Mouse (Mus musculus) kidney, embryonic 14.5 days (tissue): ENCODE results near the gene Slc13a1. TPM values are rescaled to one million over a fixed set of nuclear protein-coding genes. Genes with fewer than 3 reads are reported as not detected.
"Not testable (repeated sequence)": the region's sequence is repeated elsewhere in the genome, so short reads cannot be mapped to it uniquely, and the experiment has no call there.

Experiments used
- ATAC-seq: fragments of 200-750 bp; cut with Nextera tagmentation; 2 replicates; pipeline ENCODE4 v1.8.0; 2017; ENCODE audit warnings: moderate number of reproducible peaks, mild to moderate bottlenecking, moderate TSS enrichment, moderate library complexity; ENCODE audit not compliant: low FRiP score, low TSS enrichment
- H3K27ac ChIP-seq: fragments of 300-500 bp; sonication (generic); 2 replicates; pipeline ENCODE4 v1.5.1; 2014; ENCODE audit warnings: low read depth, mild to moderate bottlenecking, low read length, moderate library complexity, mixed read lengths
- H3K27me3 ChIP-seq: fragments of 300-500 bp; sonication (generic); 2 replicates; pipeline ENCODE4 v1.6.1; 2014; ENCODE audit warnings: mild to moderate bottlenecking, low read length; ENCODE audit not compliant: control insufficient read depth, insufficient read depth
- H3K36me3 ChIP-seq: fragments of 300-500 bp; sonication (generic); 2 replicates; pipeline ENCODE4 v1.6.1; 2014; ENCODE audit warnings: low read length, mixed read lengths; ENCODE audit not compliant: control insufficient read depth, insufficient read depth
- H3K4me1 ChIP-seq: fragments of 300-500 bp; sonication (generic); 2 replicates; pipeline ENCODE4 v1.6.1; 2014; ENCODE audit warnings: low read length, mixed read lengths; ENCODE audit not compliant: control insufficient read depth, insufficient read depth
- H3K4me2 ChIP-seq: fragments of 300-500 bp; sonication (generic); replicated peaks from 2 replicates; pipeline ENCODE4 v1.6.1; 2014; ENCODE audit warnings: low read depth, mild to moderate bottlenecking, low read length
- H3K4me3 ChIP-seq: fragments of 300-500 bp; sonication (generic); 2 replicates; pipeline ENCODE4 v1.5.1; 2014; ENCODE audit warnings: mild to moderate bottlenecking, low read length
- H3K9ac ChIP-seq: fragments of 300-500 bp; sonication (generic); 2 replicates; pipeline ENCODE4 v1.6.1; 2014; ENCODE audit warnings: low read depth, mild to moderate bottlenecking, low read length, moderate library complexity
- H3K9me3 ChIP-seq: fragments of 300-500 bp; sonication (generic); 2 replicates; pipeline ENCODE4 v1.6.1; 2016; ENCODE audit warnings: low read length; ENCODE audit not compliant: control insufficient read depth
- whole genome bisulfite sequencing: fragments of 180-500 bp; shearing (Covaris S2); extraction: QIAGEN DNeasy Blood & Tissue Kit; methylation state at CpG from one replicate; pipeline ENCODE4 v1.1.7; 2014; 5-methylcytosine and 5-hydroxymethylcytosine counted together
- polyA plus RNA-seq: library from polyadenylated mRNA; unstranded; fragments of >200 nt; fragmentation: Nextera tagmentation; extraction: Ambion mirVana; gene quantifications from 2 replicates; pipeline ENCODE4 v1.2.1, GENCODE M21; 2014

The Slc13a1 gene
- polyA plus RNA-seq: 1.3 and 2.0 TPM in 2 replicates

DNA sequence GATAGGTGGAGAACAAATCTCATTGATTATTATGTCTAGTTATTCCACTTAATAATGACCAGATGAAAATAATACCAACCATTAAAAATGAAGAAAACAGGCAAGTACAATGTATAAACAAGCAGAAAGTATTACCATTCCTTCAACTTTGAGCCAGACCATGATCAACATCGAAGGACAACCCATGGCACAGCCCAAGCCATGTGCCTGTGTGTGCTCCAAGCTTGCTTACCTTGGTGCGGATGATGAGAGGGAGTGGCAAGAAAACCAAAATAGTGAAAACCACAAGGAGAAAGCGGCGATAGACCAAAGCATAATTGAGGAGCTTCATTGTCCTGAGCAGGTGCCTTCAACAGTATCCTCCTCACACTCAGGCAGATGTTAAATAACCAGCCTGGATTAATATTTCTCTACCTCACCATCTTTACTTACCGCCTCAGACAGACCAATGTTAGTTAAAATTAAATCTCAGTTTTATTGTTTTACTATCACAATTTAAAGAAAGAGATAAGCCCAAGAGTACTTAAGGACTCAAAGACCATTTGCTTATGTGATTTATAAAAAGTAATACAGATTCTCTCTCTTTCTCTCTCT is at the start of gene Slc13a1:
TSS of gene Slc13a1 (minus strand) at position 359 of the 594 bp plus-strand sequence.
- 88% methylated on average over 5 of the region's 5 CpGs for WGBS
- Histone ChIP-seq H3K27me3 (no peaks in the 10 kb centered on the region), H3K36me3 (no peaks in the 10 kb centered on the region), H3K4me1 (no peaks in the 10 kb centered on the region), H3K4me2 (no peak within 1 kb of the TSS), H3K27ac (no peak within 1 kb of the TSS), H3K9me3 (no peaks in the 10 kb centered on the region), H3K9ac (no peak within 1 kb of the TSS), H3K4me3 (no peak within 1 kb of the TSS)
- no peak for ATAC-seq

DNA sequence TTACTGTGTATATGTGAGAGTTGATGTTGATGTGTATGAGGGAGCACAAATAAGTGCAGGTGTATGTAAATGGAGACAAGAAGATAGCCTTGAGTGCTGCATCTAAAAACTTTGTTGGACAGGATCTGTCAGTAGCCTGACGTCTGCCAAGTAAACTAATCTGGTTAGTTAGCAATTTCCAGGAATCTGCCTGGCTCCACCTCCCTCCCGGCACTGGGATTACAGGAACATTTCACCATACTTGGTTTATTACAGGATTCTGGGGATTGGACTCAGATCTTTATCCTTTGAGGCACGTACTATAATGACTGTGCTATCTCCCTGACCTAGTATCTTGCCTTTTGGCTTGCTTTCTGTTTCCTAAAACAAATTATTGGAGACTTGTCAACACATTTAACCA is 40.0 kb upstream of the Slc13a1 start:
- Histone ChIP-seq H3K4me2 (no peak overlapping the region), H3K36me3 (no peaks in the 10 kb centered on the region), H3K27me3 (no peaks in the 10 kb centered on the region), H3K27ac (no peak overlapping the region), H3K9ac (no peak overlapping the region), H3K4me3 (no peak overlapping the region), H3K4me1 (no peaks in the 10 kb centered on the region), H3K9me3 (no peaks in the 10 kb centered on the region)
- no peak for ATAC-seq
- 85% methylated on average over 3 of the region's 3 CpGs for WGBS

DNA sequence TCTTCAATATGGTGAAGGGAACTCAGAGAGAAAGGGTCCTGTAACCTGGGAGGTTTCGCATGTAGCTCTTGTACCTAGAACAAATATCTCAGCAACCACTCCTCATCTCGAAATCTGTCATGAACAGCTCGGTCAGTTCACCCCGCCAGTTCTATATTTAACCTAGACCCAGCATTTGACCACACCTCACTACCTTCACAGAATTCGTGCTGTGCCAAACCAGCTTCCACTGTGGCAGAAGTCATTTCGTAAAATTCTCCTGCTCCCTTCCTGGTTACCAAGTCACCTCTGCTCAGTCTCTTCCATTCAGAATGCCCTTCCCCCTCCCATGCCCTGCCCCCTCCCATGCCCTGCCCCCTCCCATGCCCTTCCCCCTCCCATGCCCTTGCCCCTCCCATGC is 34.3 kb upstream of the Slc13a1 start:
- Histone ChIP-seq H3K27ac (no peak overlapping the region), H3K4me3 (no peak overlapping the region), H3K9me3 (no peaks in the 10 kb centered on the region), H3K36me3 (no peaks in the 10 kb centered on the region), H3K9ac (no peak overlapping the region), H3K4me2 (no peak overlapping the region), H3K4me1 (no peaks in the 10 kb centered on the region), H3K27me3 (no peaks in the 10 kb centered on the region)
- 88% methylated on average over 6 of the region's 6 CpGs for WGBS
- ATAC-seq: no peak

DNA sequence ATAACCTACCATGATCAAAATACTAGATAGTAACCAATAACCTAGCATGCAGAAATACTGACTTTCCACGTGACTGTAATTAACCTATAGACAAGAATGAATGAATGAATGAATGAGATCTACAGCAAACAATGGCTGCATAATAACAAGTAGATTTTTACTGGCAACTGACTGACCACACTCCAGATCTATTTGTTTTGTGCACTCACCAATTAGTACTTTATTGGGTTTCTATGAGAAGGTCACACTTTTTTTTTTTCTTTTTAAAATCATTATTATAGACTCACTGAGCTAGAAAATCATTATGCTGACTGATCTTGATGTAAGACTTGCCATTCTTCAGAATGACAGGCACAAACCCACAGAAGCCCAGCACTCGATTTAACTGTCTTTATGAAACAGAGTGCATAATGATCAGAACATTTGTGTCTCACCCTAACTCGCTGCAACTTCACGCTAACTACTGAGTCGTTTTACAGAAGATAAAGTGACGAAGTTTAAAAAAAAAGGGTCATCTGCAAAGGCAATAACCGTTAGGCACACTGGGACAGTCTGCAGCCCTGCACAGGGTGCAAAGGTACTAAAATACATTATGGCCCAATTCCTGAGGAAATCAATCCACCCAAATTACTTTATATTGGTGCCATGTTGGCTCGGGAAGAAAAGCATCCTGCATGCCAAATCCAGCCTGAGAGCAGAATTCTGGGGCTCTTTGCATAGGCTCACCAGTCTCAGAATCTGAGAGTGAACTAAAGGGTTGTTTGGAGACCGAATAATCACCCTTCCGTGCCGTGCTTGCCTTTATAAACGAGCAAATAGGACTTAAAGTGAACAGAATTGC is 33.0 kb upstream of the Slc13a1 start:
- Histone ChIP-seq H3K36me3 (no peaks in the 10 kb centered on the region), H3K27me3 (no peaks in the 10 kb centered on the region), H3K4me1 (no peaks in the 10 kb centered on the region), H3K4me3 (no peak overlapping the region), H3K9ac (no peak overlapping the region), H3K27ac (no peak overlapping the region), H3K4me2 (no peak overlapping the region), H3K9me3 (no peaks in the 10 kb centered on the region)
- WGBS: 35% methylated on average over 12 of the region's 12 CpGs
- ATAC-seq: no peak

DNA sequence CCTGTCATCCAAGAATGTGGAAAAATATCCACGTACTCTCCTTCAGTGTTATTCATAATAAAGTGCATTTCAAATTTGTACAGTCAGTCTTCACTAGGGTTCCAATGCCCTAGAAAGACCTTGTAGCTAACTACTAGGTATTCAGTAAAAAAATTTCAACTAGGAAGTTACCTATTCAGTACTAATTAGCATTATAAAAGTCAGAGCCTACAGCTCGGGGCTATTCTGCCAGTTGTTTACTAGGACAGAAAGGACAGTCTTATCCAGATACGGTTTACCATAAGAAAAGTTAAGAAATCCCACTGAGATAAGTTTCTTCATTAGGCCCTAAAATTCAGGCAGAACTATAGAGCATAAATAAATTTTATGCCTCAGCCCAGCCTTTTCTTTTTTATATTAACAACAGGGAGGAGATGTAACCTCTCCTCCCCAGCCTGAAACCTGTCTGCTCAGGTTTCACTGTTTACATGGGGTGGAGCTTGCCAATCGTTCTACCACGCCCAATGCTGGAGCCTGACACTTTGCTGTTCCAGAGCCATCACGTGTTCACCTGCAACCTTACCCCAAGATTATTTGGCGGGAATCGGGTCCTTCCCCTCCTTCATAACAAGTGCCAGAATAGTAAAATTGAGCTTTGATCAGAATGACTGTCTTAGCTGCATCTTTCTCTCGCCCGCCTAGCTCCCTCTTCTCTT is 29.8 kb upstream of the Slc13a1 start:
- WGBS: 68% methylated on average over 10 of the region's 10 CpGs
- H3K4me2 ChIP-seq, H3K4me3 ChIP-seq, H3K27ac ChIP-seq, H3K9me3 ChIP-seq, H3K27me3 ChIP-seq, ATAC-seq, H3K4me1 ChIP-seq, H3K36me3 ChIP-seq, H3K9ac ChIP-seq: not testable (repeated sequence)

DNA sequence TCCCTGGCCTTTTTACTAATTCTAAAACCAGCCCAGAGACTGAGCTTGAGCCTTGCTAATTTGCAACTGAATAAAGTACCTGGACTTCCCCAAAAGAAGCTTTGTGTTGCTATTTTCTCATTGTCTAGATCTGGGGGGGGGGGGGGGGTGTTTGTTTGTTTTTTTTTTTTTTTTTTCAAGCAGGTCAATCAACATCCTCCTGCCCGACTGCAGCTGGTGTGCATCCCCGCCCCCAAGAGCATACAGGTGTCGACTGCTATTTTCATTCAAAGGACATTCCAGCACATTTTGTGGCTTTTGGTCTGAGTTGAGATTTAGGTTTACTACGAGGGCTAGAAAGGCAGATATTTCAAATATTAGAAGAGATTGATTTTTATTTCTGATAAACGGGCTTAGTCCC is 28.5 kb upstream of the Slc13a1 start:
- not testable (repeated sequence) for H3K4me3 ChIP-seq, H3K36me3 ChIP-seq, ATAC-seq, H3K4me2 ChIP-seq, H3K4me1 ChIP-seq, H3K27me3 ChIP-seq, H3K9ac ChIP-seq, H3K27ac ChIP-seq, H3K9me3 ChIP-seq
- WGBS: 62% methylated on average over 5 of the region's 5 CpGs

DNA sequence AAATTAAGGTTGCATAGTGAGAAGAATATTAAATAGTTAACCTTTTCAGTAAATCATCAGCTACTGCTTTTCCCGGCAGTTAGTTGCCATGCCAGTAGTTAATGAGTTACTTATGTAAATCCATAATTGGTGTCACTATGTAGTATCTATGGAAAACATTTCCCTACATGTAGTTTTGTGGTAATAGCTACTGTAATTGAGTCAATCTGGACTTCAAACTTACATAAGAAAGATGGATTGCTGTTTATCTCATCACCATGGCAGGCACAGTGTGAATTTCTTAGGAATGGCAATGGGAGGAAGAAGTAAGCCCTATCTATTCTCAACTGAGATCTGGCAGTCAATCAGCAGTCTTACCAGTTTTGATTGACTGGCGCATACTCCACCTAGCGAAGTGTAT is 15.5 kb upstream of the Slc13a1 start:
- Histone ChIP-seq H3K4me2 (no peak overlapping the region), H3K27me3 (no peaks in the 10 kb centered on the region), H3K4me3 (no peak overlapping the region), H3K9ac (no peak overlapping the region), H3K27ac (no peak overlapping the region), H3K9me3 (no peaks in the 10 kb centered on the region), H3K4me1 (no peaks in the 10 kb centered on the region), H3K36me3 (no peaks in the 10 kb centered on the region)
- no peak for ATAC-seq
- WGBS: 83% methylated on average over 3 of the region's 3 CpGs

DNA sequence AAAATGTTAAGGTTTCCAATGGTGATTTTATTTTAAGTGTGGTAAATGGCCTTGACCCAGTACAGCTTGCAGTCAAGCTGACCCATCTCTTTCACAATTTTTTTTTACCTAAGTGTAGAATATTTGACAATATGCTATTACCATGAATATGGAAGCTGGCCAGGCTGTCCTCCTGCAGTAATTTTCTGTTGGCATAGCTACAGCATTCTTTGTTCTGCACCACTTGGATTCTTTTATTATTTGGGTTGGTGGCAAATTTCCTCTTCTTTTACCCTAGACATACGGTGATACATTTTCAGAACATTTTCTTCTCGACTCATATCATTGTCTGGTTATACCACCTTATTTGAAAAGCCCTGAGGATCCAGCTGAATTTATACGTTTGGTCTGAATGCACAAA is 7.5 kb upstream of the Slc13a1 start:
- no peak overlapping the region for H3K4me3 ChIP-seq
- H3K4me2 ChIP-seq: no peak overlapping the region
- no peaks in the 10 kb centered on the region for H3K36me3 ChIP-seq
- H3K9me3 ChIP-seq: no peaks in the 10 kb centered on the region
- WGBS: 91% methylated on average over 3 of the region's 3 CpGs
- H3K4me1 ChIP-seq: no peaks in the 10 kb centered on the region
- no peak overlapping the region for H3K9ac ChIP-seq
- ATAC-seq: no peak
- H3K27ac ChIP-seq: no peak overlapping the region
- H3K27me3 ChIP-seq: no peaks in the 10 kb centered on the region

DNA sequence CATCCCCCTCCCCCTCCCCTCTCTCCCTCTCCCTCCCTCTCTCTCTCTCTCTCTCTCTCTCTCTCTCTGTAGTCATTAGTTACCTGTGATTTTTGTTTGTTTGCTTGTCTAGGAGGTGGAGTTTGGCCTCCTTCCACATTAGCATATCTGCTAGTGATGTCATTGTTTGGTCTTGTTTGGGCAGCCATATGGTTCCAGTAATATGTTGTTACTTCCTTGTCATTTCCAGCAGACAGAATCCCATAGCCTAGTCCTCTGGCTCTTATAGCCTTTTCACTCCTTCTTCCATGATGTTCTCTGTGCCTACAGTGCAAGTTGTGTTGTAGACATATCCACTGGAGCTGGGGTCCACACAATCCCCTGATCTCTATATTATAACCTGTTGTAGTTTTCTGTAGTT is 6.1 kb upstream of the Slc13a1 start:
- Histone ChIP-seq H3K36me3 (no peaks in the 10 kb centered on the region), H3K9ac (no peak overlapping the region), H3K27ac (no peak overlapping the region), H3K9me3 (no peaks in the 10 kb centered on the region), H3K4me2 (no peak overlapping the region), H3K27me3 (no peaks in the 10 kb centered on the region), H3K4me1 (no peaks in the 10 kb centered on the region), H3K4me3 (no peak overlapping the region)
- ATAC-seq: no peak
